Mouse (Mus musculus) lung, embryonic 16.5 days (tissue): ENCODE results near the gene Dpm3. TPM values are rescaled to one million over a fixed set of nuclear protein-coding genes. Genes with fewer than 3 reads are reported as not detected.
"Not testable (repeated sequence)": the region's sequence is repeated elsewhere in the genome, so short reads cannot be mapped to it uniquely, and the experiment has no call there.

Source experiments
- ATAC-seq: fragments of 200-750 bp; cut with Nextera tagmentation; 2 replicates; pipeline ENCODE4 v1.8.0; 2017; ENCODE audit warnings: low read depth, mild to moderate bottlenecking, moderate library complexity
- H3K27ac ChIP-seq: fragments of 300-500 bp; sonication (generic); 2 replicates; pipeline ENCODE4 v1.5.1; 2014; ENCODE audit warnings: mild to moderate bottlenecking, control low read depth, low read length
- H3K27me3 ChIP-seq: fragments of 300-500 bp; sonication (generic); 2 replicates; pipeline ENCODE4 v1.6.1; 2014; ENCODE audit warnings: low read depth, low read length, mixed read lengths; ENCODE audit not compliant: control insufficient read depth, insufficient read depth
- H3K36me3 ChIP-seq: fragments of 300-500 bp; sonication (generic); 2 replicates; pipeline ENCODE4 v1.6.1; 2014; ENCODE audit warnings: low read length; ENCODE audit not compliant: control insufficient read depth, insufficient read depth
- H3K4me1 ChIP-seq: fragments of 300-500 bp; sonication (generic); replicated peaks from 2 replicates; pipeline ENCODE4 v1.6.1; 2014; ENCODE audit warnings: low read length, mixed read lengths; ENCODE audit not compliant: control insufficient read depth, insufficient read depth
- H3K4me2 ChIP-seq: fragments of 300-500 bp; sonication (generic); 2 replicates; pipeline ENCODE4 v1.6.1; 2014; ENCODE audit warnings: low read depth, low read length, control low read depth
- H3K4me3 ChIP-seq: fragments of 300-500 bp; sonication (generic); 2 replicates; pipeline ENCODE4 v1.5.1; 2014; ENCODE audit warnings: mild to moderate bottlenecking, low read length, control low read depth
- H3K9ac ChIP-seq: fragments of 300-500 bp; sonication (generic); 2 replicates; pipeline ENCODE4 v1.6.1; 2014; ENCODE audit warnings: low read length, control low read depth
- H3K9me3 ChIP-seq: fragments of 300-500 bp; sonication (generic); 2 replicates; pipeline ENCODE4 v1.6.1; 2016; ENCODE audit warnings: low read length; ENCODE audit not compliant: control insufficient read depth
- WGBS: fragments of 180-500 bp; shearing (Covaris S2); extraction: QIAGEN DNeasy Blood & Tissue Kit; methylation state at CpG from one replicate; pipeline ENCODE4 v1.1.7; 2014; 5-methylcytosine and 5-hydroxymethylcytosine counted together
- polyA plus RNA-seq: library from polyadenylated mRNA; unstranded; fragments of >200 nt; fragmentation: Nextera tagmentation; extraction: Ambion mirVana; gene quantifications from 2 replicates; pipeline ENCODE4 v1.2.1, GENCODE M21; 2015

Dpm3 gene
- polyA plus RNA-seq = 135 and 138 TPM in 2 replicates

DNA sequence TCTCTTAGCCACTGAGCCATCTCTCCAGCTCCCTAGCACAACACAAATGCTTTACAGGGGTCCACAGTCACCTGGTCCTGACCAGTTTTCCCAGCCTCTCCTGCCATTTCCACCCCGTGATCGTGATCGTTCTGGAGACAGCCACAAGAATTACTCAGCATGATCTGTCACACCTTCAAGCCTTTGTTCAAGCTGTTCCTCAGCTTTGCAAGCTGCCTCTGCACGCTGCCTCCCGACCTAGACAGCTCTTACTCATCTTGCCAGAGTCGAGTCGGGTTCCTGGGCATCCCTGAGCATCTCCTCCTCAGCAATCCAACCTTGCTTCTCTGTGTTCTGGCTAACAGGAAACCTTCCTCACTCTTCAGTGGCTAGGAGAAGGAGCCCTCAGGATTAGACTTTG is at the start of gene Dpm3:
TSS of gene Dpm3 (plus strand) at position 283 of the 400 bp plus-strand sequence.
- no peak within 1 kb of the TSS for H3K4me2 ChIP-seq
- no peaks in the 10 kb centered on the region for H3K4me1 ChIP-seq
- no peak for ATAC-seq
- H3K36me3 ChIP-seq = no peaks in the 10 kb centered on the region
- H3K9me3 ChIP-seq = no peaks in the 10 kb centered on the region
- H3K4me3 ChIP-seq = no peak within 1 kb of the TSS
- WGBS = 44% methylated on average over 7 of the region's 7 CpGs
- H3K9ac ChIP-seq = no peak within 1 kb of the TSS
- no peak within 1 kb of the TSS for H3K27ac ChIP-seq
- no peaks in the 10 kb centered on the region for H3K27me3 ChIP-seq

DNA sequence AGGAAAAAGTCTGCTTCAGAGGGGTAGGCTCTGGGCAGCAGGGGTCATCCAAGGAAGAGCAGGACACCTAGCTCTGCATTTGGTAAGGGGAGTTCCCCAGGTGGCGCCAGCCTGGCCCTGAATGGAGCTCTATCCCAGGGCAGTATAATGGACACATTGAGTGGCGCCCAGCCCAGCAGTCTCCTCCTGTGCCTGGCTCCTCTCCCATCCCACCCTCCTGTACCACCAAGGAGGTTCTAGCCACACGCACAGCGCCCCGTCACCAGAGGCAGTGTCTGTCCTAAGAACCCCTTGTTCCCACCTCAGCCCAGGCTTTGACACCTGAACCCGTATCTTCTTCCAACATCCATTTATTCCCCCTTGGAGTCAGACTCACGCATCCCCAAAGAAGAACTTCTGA is 49.4 kb upstream of the Dpm3 start:
- H3K4me1 ChIP-seq = peaks cover 9% of the 10 kb centered on the region
- ATAC-seq = no peak
- H3K4me2 ChIP-seq = no peak overlapping the region
- no peak overlapping the region for H3K9ac ChIP-seq
- H3K27me3 ChIP-seq = no peaks in the 10 kb centered on the region
- H3K4me3 ChIP-seq = no peak overlapping the region
- no peak overlapping the region for H3K27ac ChIP-seq
- no peaks in the 10 kb centered on the region for H3K9me3 ChIP-seq
- 87% methylated on average over 7 of the region's 7 CpGs for WGBS
- H3K36me3 ChIP-seq = peaks cover 19% of the 10 kb centered on the region

DNA sequence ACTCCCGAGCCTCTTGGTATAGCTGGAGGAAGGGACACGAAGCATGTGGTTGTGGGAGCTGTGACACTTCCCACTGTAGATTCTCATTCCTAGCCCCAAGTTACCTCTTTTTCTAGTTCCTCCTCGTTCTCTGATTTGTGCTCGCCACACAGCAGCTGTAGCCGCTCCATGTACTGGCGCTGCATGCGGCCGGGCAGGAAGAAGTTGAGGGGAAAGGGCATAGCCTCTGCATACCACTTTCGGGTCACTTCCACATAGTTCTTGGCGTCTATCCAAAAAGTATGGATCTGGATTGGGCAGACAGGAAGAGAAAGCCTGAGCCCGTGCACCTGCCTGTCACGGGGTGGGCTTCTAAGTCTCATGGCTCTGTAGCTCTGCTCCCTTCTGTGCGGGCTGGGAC is 49.0 kb upstream of the Dpm3 start:
- Histone ChIP-seq H3K27me3 (no peaks in the 10 kb centered on the region), H3K9me3 (no peaks in the 10 kb centered on the region), H3K27ac (no peak overlapping the region), H3K4me2 (no peak overlapping the region), H3K9ac (no peak overlapping the region), H3K4me1 (peaks cover 12% of the 10 kb centered on the region), H3K36me3 (peaks cover 19% of the 10 kb centered on the region), H3K4me3 (no peak overlapping the region)
- no peak for ATAC-seq
- WGBS = 64% methylated on average over 13 of the region's 13 CpGs

DNA sequence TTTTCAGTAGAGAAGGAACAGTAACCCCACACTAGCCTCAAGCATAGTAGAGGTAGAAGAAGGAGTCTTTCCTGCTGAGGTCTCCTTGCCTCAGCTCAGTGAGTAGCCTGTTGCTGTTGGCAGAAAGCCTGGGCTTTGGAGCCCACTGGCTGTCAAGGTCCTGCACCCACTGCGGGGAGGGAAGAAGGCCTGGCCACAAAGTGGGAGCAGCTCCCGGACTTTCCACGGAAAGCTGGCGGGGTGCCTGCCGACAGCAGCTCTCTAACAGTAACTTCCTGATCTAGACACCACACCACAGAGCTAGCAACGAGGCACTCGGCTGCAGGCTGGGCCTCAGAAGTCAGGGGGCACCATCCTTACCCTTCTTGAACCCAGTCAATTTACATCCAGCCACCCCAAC is 48.4 kb upstream of the Dpm3 start:
- H3K9ac ChIP-seq = no peak overlapping the region
- peaks cover 17% of the 10 kb centered on the region for H3K4me1 ChIP-seq
- 59% methylated on average over 7 of the region's 7 CpGs for WGBS
- no peaks in the 10 kb centered on the region for H3K9me3 ChIP-seq
- H3K4me2 ChIP-seq = no peak overlapping the region
- peaks cover 19% of the 10 kb centered on the region for H3K36me3 ChIP-seq
- no peak overlapping the region for H3K27ac ChIP-seq
- H3K4me3 ChIP-seq = no peak overlapping the region
- H3K27me3 ChIP-seq = no peaks in the 10 kb centered on the region
- ATAC-seq = no peak

DNA sequence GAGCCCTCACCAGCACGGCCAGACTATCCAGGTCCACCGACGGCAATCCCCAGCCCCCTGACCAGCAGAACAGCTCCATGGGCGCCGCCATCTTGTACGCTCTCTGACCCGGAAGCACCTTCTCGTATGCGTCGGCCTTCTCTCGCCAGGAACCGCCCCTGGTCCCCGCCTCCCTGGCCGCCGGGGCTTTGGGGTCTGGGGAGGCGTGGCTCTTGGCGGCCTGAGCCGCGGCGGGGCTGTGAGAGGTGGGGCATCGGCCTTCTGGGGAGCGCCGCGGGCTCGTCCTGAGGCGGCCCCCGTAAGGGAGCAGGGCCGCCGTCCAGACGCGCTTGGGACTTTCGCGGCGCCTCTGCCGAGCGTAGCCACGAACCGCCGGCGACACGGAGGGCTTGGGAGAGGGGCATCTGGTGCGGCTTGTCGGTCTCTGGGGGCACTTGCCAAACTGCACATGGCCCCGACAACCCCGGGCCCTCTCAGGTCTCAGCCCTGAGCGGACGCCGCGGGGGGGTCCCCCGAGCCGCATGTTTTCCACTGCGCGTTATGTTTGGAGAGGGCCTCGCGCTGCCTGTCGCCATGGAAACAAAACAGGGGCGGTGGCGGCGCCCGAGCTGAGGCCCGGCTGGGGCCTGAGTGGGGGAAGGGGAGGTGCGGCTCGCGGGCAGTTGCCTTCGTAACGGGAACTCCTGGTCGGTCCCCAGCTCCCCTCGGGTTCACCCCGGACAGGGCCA is 45.2 kb upstream of the Dpm3 start:
- ATAC-seq = peak; percentile 91
- peak overlapping the region; percentile 81 for H3K9ac ChIP-seq
- H3K4me2 ChIP-seq = peak overlapping the region; percentile 88
- WGBS = under 1% methylated on average over 69 of the region's 69 CpGs
- no peaks in the 10 kb centered on the region for H3K27me3 ChIP-seq
- H3K4me3 ChIP-seq = peak overlapping the region; percentile 65
- peaks cover 6% of the 10 kb centered on the region for H3K36me3 ChIP-seq
- H3K27ac ChIP-seq = peak overlapping the region; percentile 98
- H3K4me1 ChIP-seq = peaks cover 25% of the 10 kb centered on the region
- H3K9me3 ChIP-seq = no peaks in the 10 kb centered on the region

DNA sequence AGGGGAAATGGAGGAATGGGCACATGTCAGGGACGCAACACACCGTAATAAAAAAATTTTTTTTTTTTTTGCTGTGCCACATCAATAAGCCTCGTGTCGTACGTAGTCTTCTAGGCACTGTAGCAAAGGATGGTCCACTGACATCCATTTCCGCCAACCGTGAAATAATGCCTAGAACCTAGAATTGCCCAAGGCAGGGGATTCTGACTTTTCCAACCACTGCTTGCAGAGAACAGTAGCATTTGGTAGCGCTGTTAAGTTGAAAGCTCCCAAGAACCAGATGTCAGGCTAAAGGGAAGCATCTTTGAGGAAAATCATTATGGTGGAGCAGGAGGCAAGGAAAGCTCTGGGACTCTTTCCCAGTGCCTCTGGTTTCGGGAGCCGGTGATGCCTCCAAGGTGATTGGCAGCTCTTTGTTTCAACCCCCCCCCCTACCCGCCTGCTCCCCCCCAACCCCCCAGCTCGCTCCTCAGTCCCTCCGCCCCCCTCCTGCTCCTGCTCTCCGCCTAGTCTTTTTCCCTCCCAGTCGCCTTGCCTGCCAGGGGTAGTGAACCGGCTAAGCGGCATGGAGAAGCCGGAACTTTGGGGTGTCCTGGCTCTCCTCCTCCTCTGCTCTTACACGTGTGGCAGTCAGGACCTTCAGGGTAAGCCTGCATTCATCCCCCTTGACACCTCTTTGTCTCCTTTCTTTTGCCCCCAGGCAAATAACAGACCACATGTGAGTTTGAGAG is 44.3 kb upstream of the Dpm3 start, which contains the start of gene Thbs3:
TSS of gene Thbs3 (plus strand) at position 500 of the 731 bp plus-strand sequence.
- ATAC-seq = no peak

DNA sequence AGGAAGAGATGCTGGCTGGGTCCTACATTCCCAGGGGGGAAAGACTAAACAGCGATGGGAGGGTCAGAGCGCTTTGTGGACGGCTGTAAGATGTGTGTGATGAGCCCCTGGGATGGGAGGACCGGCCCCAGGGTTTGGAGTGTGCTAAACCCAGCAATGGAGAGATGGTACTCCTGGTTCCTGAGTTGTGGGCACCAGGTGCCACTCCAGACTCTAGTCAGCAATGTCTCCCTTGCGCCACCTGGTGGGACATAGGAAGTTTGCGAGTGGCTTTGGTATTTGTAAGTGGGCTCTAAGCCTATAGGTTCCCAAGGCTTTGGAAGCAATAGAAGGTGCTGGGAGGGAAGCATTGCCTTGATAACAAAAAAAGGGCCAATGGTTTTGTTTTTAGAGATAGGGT is 43.3 kb upstream of the Dpm3 start:
- no peaks in the 10 kb centered on the region for H3K9me3 ChIP-seq
- peaks cover 32% of the 10 kb centered on the region for H3K4me1 ChIP-seq
- peak overlapping the region; percentile 65 for H3K4me3 ChIP-seq
- no peaks in the 10 kb centered on the region for H3K27me3 ChIP-seq
- H3K36me3 ChIP-seq = 0 out of 2 replicates have a peak, but pooled peaks cover 2% of the 10 kb centered on the region
- H3K4me2 ChIP-seq = peak overlapping the region; percentile 88
- H3K27ac ChIP-seq = peak overlapping the region; percentile 39; the same call in 1 of the 2 replicates
- under 1% methylated on average over 6 of the region's 6 CpGs for WGBS
- peak overlapping the region; percentile 81 for H3K9ac ChIP-seq
- ATAC-seq = peak; percentile 2; the same call in 1 of the 2 replicates

More for the DNA sequence above, 44.3 kb upstream of the Dpm3 start, which contains the start of gene Thbs3:
- Histone ChIP-seq H3K9me3 (no peaks in the 10 kb centered on the region), H3K4me2 (peak within 1 kb of the TSS; percentile 88), H3K4me1 (peaks cover 31% of the 10 kb centered on the region), H3K27ac (peak within 1 kb of the TSS; percentile 98), H3K9ac (peak within 1 kb of the TSS; percentile 81), H3K4me3 (peak within 1 kb of the TSS; percentile 65), H3K27me3 (no peaks in the 10 kb centered on the region), H3K36me3 (0 out of 2 replicates have a peak, but pooled peaks cover 3% of the 10 kb centered on the region)
- WGBS = 1% methylated on average over 19 of the region's 19 CpGs

DNA sequence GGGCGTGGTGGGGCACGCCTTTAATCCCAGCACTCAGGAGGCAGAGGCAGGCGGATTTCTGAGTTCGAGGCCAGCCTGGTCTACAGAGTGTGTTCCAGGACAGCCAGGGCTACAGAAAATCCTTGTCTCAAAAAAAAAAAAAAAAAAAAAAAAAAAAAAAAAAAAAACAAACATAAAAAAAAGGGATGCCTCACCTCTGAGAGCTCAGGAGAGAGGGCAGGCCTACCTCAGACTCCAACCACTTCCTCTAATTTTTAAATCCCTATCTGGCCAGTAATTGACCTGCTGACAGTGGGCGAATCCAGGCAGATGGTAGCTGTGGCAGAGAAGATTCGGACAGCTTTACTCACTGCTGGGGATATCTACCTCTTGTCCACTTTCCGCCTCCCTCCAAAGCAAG is 42.8 kb upstream of the Dpm3 start:
- not testable (repeated sequence) for H3K36me3 ChIP-seq

DNA sequence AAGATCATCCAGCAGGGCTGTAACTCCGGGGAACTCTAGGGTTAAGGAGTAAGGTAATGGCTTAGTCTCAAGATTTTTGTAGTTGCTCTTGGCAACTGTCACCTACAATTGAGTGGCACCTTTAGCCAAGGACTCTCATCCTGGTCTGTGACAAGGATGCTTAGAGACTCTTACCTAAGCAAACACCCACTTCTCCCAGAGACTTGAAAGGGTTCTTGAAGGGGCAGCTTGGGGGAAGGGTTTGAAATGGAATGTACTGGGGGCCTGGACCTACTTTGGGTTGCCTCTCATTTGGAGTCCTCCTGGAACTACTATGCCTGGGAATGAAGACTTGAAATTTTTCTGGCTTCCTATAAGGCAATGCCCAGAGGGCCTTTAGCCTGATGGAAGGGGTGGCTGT is 40.9 kb upstream of the Dpm3 start:
- Histone ChIP-seq H3K4me3 (no peak overlapping the region), H3K27ac (peak overlapping the region; percentile 86), H3K4me2 (peak overlapping the region; percentile 28; the same call in 1 of the 2 replicates), H3K36me3 (no peaks in the 10 kb centered on the region), H3K9ac (no peak overlapping the region), H3K4me1 (peaks cover 26% of the 10 kb centered on the region), H3K27me3 (no peaks in the 10 kb centered on the region), H3K9me3 (no peaks in the 10 kb centered on the region)
- WGBS = 42% methylated on average over 1 of the region's 1 CpGs
- peak; percentile 47 for ATAC-seq

More for the DNA sequence above, 42.8 kb upstream of the Dpm3 start:
- WGBS = 66% methylated on average over 7 of the region's 7 CpGs
- H3K9ac ChIP-seq, H3K27me3 ChIP-seq, ATAC-seq, H3K4me3 ChIP-seq, H3K27ac ChIP-seq, H3K9me3 ChIP-seq, H3K4me2 ChIP-seq: not testable (repeated sequence)
- peaks cover 32% of the 10 kb centered on the region for H3K4me1 ChIP-seq
